Mouse (Mus musculus): ENCODE results near the gene Cyp11a1. TPM values are rescaled to one million over a fixed set of nuclear protein-coding genes. Genes with fewer than 3 reads are reported as not detected.
A peak's percentile ranks its signal among the peaks of the same experiment; 100 is the strongest.

Gene Cyp11a1
- total RNA-seq, 1 experiment, result 3.0 TPM

GRCm38 (mm10) chr9:57992060-57992459, 14.2 kb upstream of the Cyp11a1 start:
- no peaks in the 10 kb centered on the region for H3K9me3 ChIP-seq (ENCODE audit: control insufficient read depth, insufficient read depth, low read depth, low read length)
- in situ Hi-C loops (cut with MboI; ENCODE audit: low sequenced_read_pairs in 2 of 2, unreplicated experiment in 2 of 2), result loop anchor here in 1 of 2 experiments (10.0 kb wide), 1 partner anchor 127 kb away; no protein-coding TSS in a partner anchor
- no peak overlapping the region for H3K9ac ChIP-seq (ENCODE audit: insufficient read depth, low read depth, low read length, poor library complexity, severe bottlenecking)
- no peak overlapping the region for H3K27ac ChIP-seq (ENCODE audit: insufficient read depth, low read depth, low read length, poor library complexity, severe bottlenecking)
- H3K4me1 ChIP-seq (ENCODE audit: control insufficient read depth in 2 of 2, insufficient read depth in 2 of 2, low read length in 2 of 2, poor library complexity in 1 of 2), result no peaks in the 10 kb centered on the region
- no peak overlapping the region for H3K4me3 ChIP-seq (ENCODE audit: insufficient read depth in 1 of 2, low read depth in 1 of 2, low read length in 2 of 2, poor library complexity in 1 of 2, severe bottlenecking in 1 of 2)
- DNase-seq (ENCODE audit: low read depth, low spot score), result no peak
- TF ChIP-seq HCFC1 (IDR thresholded peaks at IDR 0.05; ENCODE audit: borderline replicate concordance, insufficient read depth, low read length) (no peak), ZC3H11A (IDR thresholded peaks at IDR 0.05; ENCODE audit: borderline replicate concordance, low read depth, low read length) (no peak), ZNF384 (IDR thresholded peaks at IDR 0.05; ENCODE audit: low read depth, low read length) (no peak), MAFK (IDR thresholded peaks at IDR 0.05; ENCODE audit: insufficient read depth, low read depth, low read length) (no peak), CHD2 (IDR thresholded peaks at IDR 0.05; ENCODE audit: low read depth, low read length) (no peak)
- no peaks in the 10 kb centered on the region for H3K36me3 ChIP-seq (ENCODE audit: control insufficient read depth, insufficient read depth, low read length, poor library complexity, severe bottlenecking)

- no peaks in the 10 kb centered on the region for H3K36me3 ChIP-seq (ENCODE audit: control insufficient read depth, insufficient read depth, low read length, poor library complexity, severe bottlenecking)
- TF ChIP-seq HCFC1 (IDR thresholded peaks at IDR 0.05; ENCODE audit: borderline replicate concordance, insufficient read depth, low read length) (no peak), CHD2 (IDR thresholded peaks at IDR 0.05; ENCODE audit: low read depth, low read length) (no peak), ZNF384 (IDR thresholded peaks at IDR 0.05; ENCODE audit: low read depth, low read length) (no peak), MAFK (IDR thresholded peaks at IDR 0.05; ENCODE audit: insufficient read depth, low read depth, low read length) (no peak), ZC3H11A (IDR thresholded peaks at IDR 0.05; ENCODE audit: borderline replicate concordance, low read depth, low read length) (no peak)
- no peak overlapping the region for H3K4me3 ChIP-seq (ENCODE audit: insufficient read depth in 1 of 2, low read depth in 1 of 2, low read length in 2 of 2, poor library complexity in 1 of 2, severe bottlenecking in 1 of 2)
- in situ Hi-C loops (cut with MboI; ENCODE audit: low sequenced_read_pairs in 2 of 2, unreplicated experiment in 2 of 2), result loop anchor here in 1 of 2 experiments (10.0 kb wide), 1 partner anchor 128 kb away; no protein-coding TSS in a partner anchor
- DNase-seq (ENCODE audit: low read depth, low spot score), result no peak
- H3K9me3 ChIP-seq (ENCODE audit: control insufficient read depth, insufficient read depth, low read depth, low read length), result no peaks in the 10 kb centered on the region
- H3K27ac ChIP-seq (ENCODE audit: insufficient read depth, low read depth, low read length, poor library complexity, severe bottlenecking), result no peak overlapping the region
- H3K9ac ChIP-seq (ENCODE audit: insufficient read depth, low read depth, low read length, poor library complexity, severe bottlenecking), result no peak overlapping the region
- no peaks in the 10 kb centered on the region for H3K4me1 ChIP-seq (ENCODE audit: control insufficient read depth in 2 of 2, insufficient read depth in 2 of 2, low read length in 2 of 2, poor library complexity in 1 of 2)
These were observed 13.2 kb upstream of the Cyp11a1 start for GRCm38 (mm10) chr9:57992781-57993591.

- no peak for DNase-seq (ENCODE audit: low read depth, low spot score)
- H3K9ac ChIP-seq (ENCODE audit: insufficient read depth, low read depth, low read length, poor library complexity, severe bottlenecking), result no peak overlapping the region
- H3K4me3 ChIP-seq (ENCODE audit: insufficient read depth in 1 of 2, low read depth in 1 of 2, low read length in 2 of 2, poor library complexity in 1 of 2, severe bottlenecking in 1 of 2), result no peak overlapping the region
- no peak overlapping the region for H3K27ac ChIP-seq (ENCODE audit: insufficient read depth, low read depth, low read length, poor library complexity, severe bottlenecking)
- no peaks in the 10 kb centered on the region for H3K9me3 ChIP-seq (ENCODE audit: control insufficient read depth, insufficient read depth, low read depth, low read length)
- H3K36me3 ChIP-seq (ENCODE audit: control insufficient read depth, insufficient read depth, low read length, poor library complexity, severe bottlenecking), result no peaks in the 10 kb centered on the region
- in situ Hi-C loops (cut with MboI; ENCODE audit: low sequenced_read_pairs in 2 of 2, unreplicated experiment in 2 of 2), result loop anchor here in 1 of 2 experiments (5.0 to 10.0 kb wide), 2 partner anchors 58 to 130 kb away; no protein-coding TSS in a partner anchor
- no peak for TF ChIP-seq HCFC1 (IDR thresholded peaks at IDR 0.05; ENCODE audit: borderline replicate concordance, insufficient read depth, low read length)
- no peak for TF ChIP-seq ZNF384 (IDR thresholded peaks at IDR 0.05; ENCODE audit: low read depth, low read length)
- TF ChIP-seq MAFK (IDR thresholded peaks at IDR 0.05; ENCODE audit: insufficient read depth, low read depth, low read length), result no peak
- no peak for TF ChIP-seq ZC3H11A (IDR thresholded peaks at IDR 0.05; ENCODE audit: borderline replicate concordance, low read depth, low read length)
- no peak for TF ChIP-seq CHD2 (IDR thresholded peaks at IDR 0.05; ENCODE audit: low read depth, low read length)
- H3K4me1 ChIP-seq (ENCODE audit: control insufficient read depth in 2 of 2, insufficient read depth in 2 of 2, low read length in 2 of 2, poor library complexity in 1 of 2), result peaks cover 0 to 3% of the 10 kb centered on the region in 2 experiments; a peak in 1 of 4 replicates
These were observed 10.9 kb upstream of the Cyp11a1 start for GRCm38 (mm10) chr9:57995282-57995681.

GRCm38 (mm10) chr9:57997511-57998031, 8.6 kb upstream of the Cyp11a1 start:
- Histone ChIP-seq H3K4me1 (ENCODE audit: control insufficient read depth in 2 of 2, insufficient read depth in 2 of 2, low read length in 2 of 2, poor library complexity in 1 of 2) (peaks cover 0 to 4% of the 10 kb centered on the region in 2 experiments; a peak in 1 of 4 replicates), H3K9ac (ENCODE audit: insufficient read depth, low read depth, low read length, poor library complexity, severe bottlenecking) (no peak overlapping the region), H3K36me3 (ENCODE audit: control insufficient read depth, insufficient read depth, low read length, poor library complexity, severe bottlenecking) (no peaks in the 10 kb centered on the region), H3K4me3 (ENCODE audit: insufficient read depth in 1 of 2, low read depth in 1 of 2, low read length in 2 of 2, poor library complexity in 1 of 2, severe bottlenecking in 1 of 2) (peak overlapping the region; percentile 54 to 67), H3K9me3 (ENCODE audit: control insufficient read depth, insufficient read depth, low read depth, low read length) (no peaks in the 10 kb centered on the region), H3K27ac (ENCODE audit: insufficient read depth, low read depth, low read length, poor library complexity, severe bottlenecking) (no peak overlapping the region)
- no peak for TF ChIP-seq HCFC1 (IDR thresholded peaks at IDR 0.05; ENCODE audit: borderline replicate concordance, insufficient read depth, low read length)
- no peak for DNase-seq (ENCODE audit: low read depth, low spot score)
- in situ Hi-C loops (cut with MboI; ENCODE audit: low sequenced_read_pairs in 2 of 2, unreplicated experiment in 2 of 2), result loop anchor here in 1 of 2 experiments (5.0 to 10.0 kb wide), 2 partner anchors 60 to 133 kb away; no protein-coding TSS in a partner anchor

Measured in ES-E14 (cell line).